ENCODE assay signal across 32 mouse cellular contexts in the genomic region with DNA sequence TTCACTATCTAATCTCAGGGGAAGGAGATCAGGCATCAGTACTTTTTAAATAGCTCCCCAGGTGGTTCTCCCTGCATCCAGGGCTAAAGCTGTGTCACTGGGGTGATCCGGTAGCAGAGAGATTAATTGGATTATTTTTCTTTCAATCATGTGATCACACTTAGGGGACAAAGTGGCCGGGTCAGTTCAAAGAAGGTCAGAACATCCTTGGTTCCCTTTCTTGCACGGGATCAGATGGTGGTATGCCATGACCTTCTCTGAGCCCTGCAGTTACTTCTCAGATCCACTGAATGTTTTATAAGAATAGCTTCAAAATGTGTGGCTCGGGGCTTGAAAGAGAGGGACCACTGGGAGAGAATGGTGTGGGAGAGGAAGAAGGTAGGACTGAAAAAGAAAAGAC.
DNase-seq lines count a peak whose midpoint lies in the region; ATAC-seq and TF ChIP-seq lines count a peak whose summit lies in the region.
"Had no signal": no experiment of that assay in that cellular context is flagged by ENCODE, and none has a peak within 500 bp of the region (broad histone marks: within the 10 kb centered on the region; RNA-seq: fewer than 3 reads in every experiment).

No protein-coding gene starts in this region.

- TF ChIP-seq CTCF in brain, embryonic 14.5 days (IDR thresholded peaks at IDR 0.05; ENCODE audit: borderline replicate concordance, extremely low read depth, insufficient read depth, insufficient read length): no peak

- ATAC-seq in midbrain, embryonic 12.5 days (ENCODE audit: low FRiP score, low read depth): peak; percentile 52
- no peak for ATAC-seq in midbrain, embryonic 13.5 days
- ATAC-seq in embryonic facial prominence, embryonic 11.5 days (replicated peaks; ENCODE audit: insufficient number of reproducible peaks, low FRiP score, low TSS enrichment, low read depth): 0 out of 2 replicates have a peak, but pooled peaks have one; percentile 31
- ATAC-seq: forebrain, embryonic 14.5 days; forebrain, postnatal 0 days; hindbrain, postnatal 0 days; inflammation-experienced regulatory T-cells, adult 6 months; intestine, embryonic 16.5 days; Patski had no signal

- no peak overlapping the region for H3K4me2 ChIP-seq in midbrain, embryonic 12.5 days (replicated peaks)
- H3K4me2 ChIP-seq in midbrain, embryonic 13.5 days (replicated peaks): no peak overlapping the region
- no peak overlapping the region for H3K4me2 ChIP-seq in embryonic facial prominence, embryonic 11.5 days (ENCODE audit: low read depth, low read length)
- H3K4me2 ChIP-seq: embryonic facial prominence, embryonic 13.5 days; heart, embryonic 13.5 days; hindbrain, embryonic 14.5 days had no signal

- H3K9ac ChIP-seq in midbrain, embryonic 12.5 days (replicated peaks): no peak overlapping the region
- H3K9ac ChIP-seq in midbrain, embryonic 13.5 days (replicated peaks): no peak overlapping the region
- 0 out of 2 replicates have a peak overlapping the region, but pooled peaks have one; percentile 5 for H3K9ac ChIP-seq in embryonic facial prominence, embryonic 11.5 days (replicated peaks; ENCODE audit: low read length)
- H3K9ac ChIP-seq: embryonic facial prominence, embryonic 13.5 days; forebrain, postnatal 0 days; heart, embryonic 13.5 days; hindbrain, embryonic 14.5 days had no signal

- H3K4me1 ChIP-seq in midbrain, embryonic 12.5 days: peaks cover 18% of the 10 kb centered on the region
- peaks cover 12% of the 10 kb centered on the region for H3K4me1 ChIP-seq in midbrain, embryonic 13.5 days (replicated peaks)
- H3K4me1 ChIP-seq in embryonic facial prominence, embryonic 11.5 days (ENCODE audit: control insufficient read depth, insufficient read depth, low read length): no peaks in the 10 kb centered on the region

- peaks cover 3% of the 10 kb centered on the region; the same call in 1 of the 2 replicates for H3K27me3 ChIP-seq in midbrain, embryonic 12.5 days
- no peaks in the 10 kb centered on the region for H3K27me3 ChIP-seq in midbrain, embryonic 13.5 days
- no peaks in the 10 kb centered on the region for H3K27me3 ChIP-seq in embryonic facial prominence, embryonic 11.5 days (ENCODE audit: control insufficient read depth, insufficient read depth, low read length)
- H3K27me3 ChIP-seq: CH12.LX; embryonic facial prominence, embryonic 13.5 days; heart, embryonic 13.5 days; Patski had no signal

- 0 out of 2 replicates have a peak overlapping the region, but pooled peaks have one; percentile 30 for H3K27ac ChIP-seq in midbrain, embryonic 12.5 days (replicated peaks)
- no peak overlapping the region for H3K27ac ChIP-seq in midbrain, embryonic 13.5 days
- H3K27ac ChIP-seq in embryonic facial prominence, embryonic 11.5 days (replicated peaks; ENCODE audit: low read depth, low read length): no peak overlapping the region
- H3K27ac ChIP-seq: embryonic facial prominence, embryonic 13.5 days; forebrain, embryonic 10.5 days; gastrocnemius, adult 2 months; heart, embryonic 13.5 days; hindbrain, embryonic 14.5 days; hindbrain, postnatal 0 days had no signal

- no peaks in the 10 kb centered on the region for H3K9me3 ChIP-seq in midbrain, embryonic 12.5 days
- no peaks in the 10 kb centered on the region for H3K9me3 ChIP-seq in midbrain, embryonic 13.5 days
- no peaks in the 10 kb centered on the region for H3K9me3 ChIP-seq in embryonic facial prominence, embryonic 11.5 days (replicated peaks; ENCODE audit: control insufficient read depth, low read length)
- H3K9me3 ChIP-seq: embryonic facial prominence, embryonic 13.5 days; forebrain, embryonic 10.5 days; G1E; heart, embryonic 10.5 days; heart, embryonic 13.5 days had no signal

- DNase-seq in embryo, embryonic 11 days: peak; percentile 20
- DNase-seq in embryo, embryonic 9.5 days (ENCODE audit: extremely low spot score): no peak
- peak; percentile 23 for DNase-seq in brain, embryonic 14.5 days (ENCODE audit: low read depth)
- peak; percentile 25 for DNase-seq in embryonic facial prominence, embryonic 11.5 days (ENCODE audit: low spot score)
- DNase-seq in adrenal gland, adult 18-20 months (ENCODE audit: low spot score in 2 of 2): no peak
- DNase-seq: adrenal gland, adult 2 months; adrenal gland, postnatal 14 days; B cell, adult 2 months; cerebellum, adult 11-12 months; cerebellum, adult 8-10 months; cerebellum, postnatal 10 days; cerebellum, postnatal 36 days; forebrain, postnatal 0 days; gastrocnemius, adult 2 months; gastrocnemius, postnatal 14 days; heart, adult 18-20 months; heart, postnatal 14 days; heart, postnatal 4 days had no signal

- H3K4me3 ChIP-seq in midbrain, embryonic 12.5 days: no peak overlapping the region
- H3K4me3 ChIP-seq in midbrain, embryonic 13.5 days (replicated peaks): no peak overlapping the region
- H3K4me3 ChIP-seq in embryonic facial prominence, embryonic 11.5 days (ENCODE audit: low read depth, low read length): no peak overlapping the region
- H3K4me3 ChIP-seq: embryonic facial prominence, embryonic 13.5 days; forebrain, embryonic 10.5 days; gastrocnemius, adult 2 months; heart, embryonic 10.5 days; heart, embryonic 13.5 days had no signal

- TF ChIP-seq POLR2A in brain, embryonic 14.5 days (IDR thresholded peaks at IDR 0.05; ENCODE audit: borderline replicate concordance, extremely low read depth, insufficient read depth, insufficient read length, poor library complexity, severe bottlenecking): no peak

- 11% methylated on average over 4 of the region's 4 CpGs for whole genome bisulfite sequencing in midbrain, embryonic 12.5 days
- 18% methylated on average over 4 of the region's 4 CpGs for WGBS in midbrain, embryonic 13.5 days
- WGBS in embryonic facial prominence, embryonic 11.5 days: 16% methylated on average over 4 of the region's 4 CpGs

- H3K36me3 ChIP-seq in midbrain, embryonic 12.5 days: no peaks in the 10 kb centered on the region
- H3K36me3 ChIP-seq in midbrain, embryonic 13.5 days: no peaks in the 10 kb centered on the region
- H3K36me3 ChIP-seq in embryonic facial prominence, embryonic 11.5 days (replicated peaks; ENCODE audit: control insufficient read depth, insufficient read depth, low read depth, low read length): no peaks in the 10 kb centered on the region
- H3K36me3 ChIP-seq: embryonic facial prominence, embryonic 13.5 days; forebrain, embryonic 10.5 days; G1E; heart, embryonic 10.5 days; heart, embryonic 13.5 days had no signal

Comparison
In these comparisons a context has a peak if more than half of its experiments do, and no peak if none do; other contexts are left out.
1. DNase-seq: peak in embryo, embryonic 11 days (single experiment), brain, embryonic 14.5 days (single experiment) and embryonic facial prominence, embryonic 11.5 days (single experiment); none in embryo, embryonic 9.5 days (single experiment) and adrenal gland, adult 18-20 months (0 of 2).